Mouse (Mus musculus) T-helper 1 cell (primary cell): Measurements from ENCODE around the gene Spef1.
"Not testable (repeated sequence)": the region's sequence is repeated elsewhere in the genome, so short reads cannot be mapped to it uniquely, and the experiment has no call there.

Experiments
- in situ Hi-C: fragments of 300-600 bp; cut with MboI, MseI; formaldehyde crosslinking; loops from one replicate; pipeline ENCODE4 v1.15.1; 2025; ENCODE audit warnings: high pct_unique_total_duplicates

The Spef1 gene

DNA sequence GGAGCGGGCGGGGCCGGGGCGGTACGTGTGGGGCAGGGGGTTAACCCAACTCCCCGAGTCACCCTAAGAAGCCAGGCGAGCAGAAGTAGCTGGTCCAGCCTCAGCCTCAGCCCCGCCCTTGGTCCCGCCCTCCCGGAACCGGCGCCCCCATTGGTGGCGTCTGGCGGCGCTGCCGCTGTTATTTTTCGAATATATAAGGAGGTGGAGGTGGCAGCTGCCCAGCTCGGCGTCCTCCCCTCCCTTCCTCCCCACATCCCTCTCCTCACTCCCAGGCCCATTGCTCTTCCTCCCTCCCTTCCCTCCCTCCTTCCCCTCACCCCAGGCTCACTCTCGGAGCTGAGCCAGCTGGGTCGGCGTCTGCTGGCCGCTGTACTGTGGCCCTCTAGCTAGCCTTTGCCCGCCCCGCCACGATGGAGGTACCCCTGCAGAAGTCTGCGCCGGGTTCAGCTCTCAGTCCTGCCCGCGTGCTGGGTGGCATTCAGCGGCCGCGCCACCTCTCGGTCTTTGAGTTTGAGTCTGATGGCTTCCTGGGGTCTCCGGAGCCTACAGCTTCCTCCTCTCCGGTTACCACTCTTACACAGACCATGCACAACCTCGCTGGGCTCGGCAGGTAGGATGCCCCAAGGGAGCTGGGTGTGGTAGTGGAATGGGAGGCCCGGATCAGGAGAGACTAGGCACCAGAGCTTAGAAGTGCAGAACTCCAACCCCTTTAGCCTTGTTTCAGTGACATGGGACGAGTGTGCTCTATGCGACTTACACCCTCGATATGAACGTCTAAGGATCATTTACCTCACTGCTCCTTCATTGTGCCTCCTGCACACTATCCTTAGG lies at the start of gene Spef1, which contains the start of gene Cdc25b:
TSS of gene Spef1 (minus strand) at position 512 of the 831 bp plus-strand sequence.
TSS of gene Cdc25b (plus strand) at position 179 of the 831 bp plus-strand sequence.
- in situ Hi-C loops = no loop called here

DNA sequence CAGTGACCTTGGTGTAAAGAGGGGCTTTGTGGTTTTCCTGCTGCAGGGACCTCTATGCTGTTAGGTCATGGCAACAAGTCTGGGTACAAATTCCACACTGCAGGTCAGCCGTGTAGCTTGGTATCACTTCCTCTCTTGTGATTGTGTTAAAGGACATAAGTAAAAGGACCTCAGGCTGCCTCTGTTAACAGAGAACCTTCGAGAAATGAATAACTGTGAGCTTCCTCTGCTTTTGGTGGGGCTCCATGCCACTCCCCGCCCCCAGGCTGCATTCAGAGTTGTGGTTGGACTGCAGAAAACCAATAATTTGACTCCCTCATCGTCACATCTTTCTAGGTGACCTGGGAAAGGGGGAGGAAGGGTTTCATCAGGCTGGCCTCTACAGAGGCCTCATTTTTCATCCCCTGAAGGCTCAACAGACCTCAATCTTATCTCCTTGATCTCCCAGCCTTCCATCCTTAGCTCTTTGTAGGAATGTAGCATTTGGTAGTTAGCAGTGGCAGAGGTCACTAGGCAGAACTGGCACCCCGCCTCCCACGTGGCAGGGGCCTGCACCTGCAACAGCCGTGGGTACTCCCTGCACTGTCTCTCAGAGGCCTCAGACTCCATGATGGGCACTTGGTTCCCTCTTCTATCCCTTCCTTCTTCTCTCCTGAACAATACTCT lies 48.0 kb upstream of the Spef1 start:
- in situ Hi-C loops = loop anchor here (5.0 kb wide), 1 partner anchor 138 kb away; no protein-coding TSS in a partner anchor

DNA sequence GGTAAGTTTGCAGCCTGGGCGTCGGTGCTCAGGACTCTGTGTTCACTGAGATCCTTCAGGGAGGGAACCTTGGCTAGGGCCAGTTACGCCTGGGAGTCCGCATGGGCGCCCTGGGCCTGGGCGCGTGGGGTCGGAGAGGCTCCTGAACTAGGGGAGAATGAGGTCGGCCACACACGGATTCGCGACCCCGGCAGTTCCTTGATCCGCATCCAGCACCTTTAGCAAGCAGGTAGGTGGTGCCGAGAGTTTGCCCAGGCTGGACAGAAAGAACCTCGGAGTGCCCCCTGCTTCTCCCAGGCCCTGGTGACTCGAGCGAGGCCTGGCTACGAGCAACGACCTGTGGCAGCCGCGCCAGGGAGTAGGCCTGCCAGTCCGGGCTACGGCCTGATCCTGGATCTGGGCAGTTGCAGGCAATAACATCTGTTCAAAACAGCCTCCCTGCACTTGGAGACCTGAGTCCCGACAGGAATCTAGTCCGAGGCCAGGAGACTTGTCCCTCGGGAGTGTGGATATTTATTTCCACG lies 47.1 kb upstream of the Spef1 start:
- in situ Hi-C loops = loop anchor here (5.0 kb wide), 1 partner anchor 137 kb away; no protein-coding TSS in a partner anchor

DNA sequence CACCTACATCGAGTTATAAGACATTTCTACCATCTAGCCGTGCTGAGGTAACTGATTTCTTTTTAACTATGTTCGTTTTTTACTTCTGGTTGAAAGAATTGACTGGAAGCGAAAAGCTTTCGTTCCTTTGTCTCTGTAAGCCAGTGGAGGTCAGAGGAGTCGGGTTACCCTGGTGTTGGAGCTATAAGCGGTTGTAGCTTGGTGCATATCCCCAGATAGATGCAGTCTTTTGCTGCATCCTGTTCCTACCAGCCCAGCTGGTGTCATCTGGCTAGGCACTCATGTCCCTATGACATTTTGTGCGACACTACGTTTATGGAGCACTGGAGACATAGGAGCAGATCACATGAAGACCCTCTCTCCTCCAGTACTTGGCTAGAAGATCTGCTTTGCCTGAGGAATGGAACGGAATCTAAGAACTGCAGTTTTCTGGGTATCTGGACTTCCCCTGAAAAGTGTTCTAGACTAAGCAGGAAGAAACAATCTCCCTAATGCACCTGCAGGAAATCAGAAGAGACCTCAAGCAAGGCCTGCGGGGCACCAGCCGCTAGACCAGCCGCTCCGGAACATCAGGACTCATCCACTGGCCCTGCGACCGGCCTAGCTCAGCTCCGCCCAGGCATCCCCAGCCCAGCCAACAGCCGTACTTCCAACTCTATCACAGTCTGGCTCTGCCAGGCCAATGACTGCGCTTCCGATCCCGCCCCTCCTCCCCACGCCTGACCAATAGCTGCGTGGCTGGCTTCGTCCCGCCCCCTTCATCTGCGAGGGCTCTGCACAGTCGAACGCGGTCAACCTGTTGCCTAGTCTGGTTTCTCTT lies 46.4 kb upstream of the Spef1 start, which contains the start of gene Mavs:
TSS of gene Mavs (plus strand) at position 757 of the 820 bp plus-strand sequence.
- in situ Hi-C loops = loop anchor here (5.0 kb wide), 1 partner anchor 136 kb away; no protein-coding TSS in a partner anchor

DNA sequence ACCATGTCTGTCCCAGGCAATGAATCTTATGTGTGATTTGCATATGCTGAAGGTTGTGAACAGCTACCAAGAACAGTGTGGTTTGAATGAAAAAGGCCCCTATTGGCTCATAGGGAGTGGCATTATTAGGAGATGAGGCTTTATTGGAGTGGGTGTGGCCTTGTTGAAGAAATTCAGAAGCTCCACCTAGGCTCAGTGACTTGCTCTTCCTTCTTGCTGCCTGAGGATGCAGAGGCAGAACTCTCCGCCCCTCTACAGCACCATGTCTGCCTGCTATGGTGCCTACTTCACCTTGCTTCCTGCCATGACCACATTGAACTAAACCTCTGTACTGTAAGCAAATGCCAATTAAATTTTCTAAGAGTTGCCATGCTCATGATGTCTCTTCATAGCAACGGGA lies 45.5 kb upstream of the Spef1 start:
- in situ Hi-C loops = loop anchor here (5.0 kb wide), 1 partner anchor 135 kb away; no protein-coding TSS in a partner anchor

DNA sequence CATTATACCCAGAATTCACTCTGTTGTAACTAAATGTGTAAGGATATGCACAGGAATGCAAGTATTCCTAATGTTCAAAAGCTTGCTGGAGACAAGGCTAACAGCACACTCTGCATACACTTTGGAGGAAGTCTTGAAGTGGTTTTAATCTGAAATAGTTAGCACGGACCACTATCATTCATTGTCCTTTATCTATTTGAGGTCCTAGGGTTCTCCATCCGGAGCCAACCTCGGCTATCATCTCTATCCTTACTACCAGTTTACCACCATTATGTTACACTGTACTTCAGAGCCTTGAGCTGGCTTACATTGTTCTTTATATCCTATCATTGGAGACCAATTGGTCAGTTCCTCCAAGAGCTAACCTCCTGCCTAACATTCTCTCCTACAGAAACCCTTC lies 40.2 kb upstream of the Spef1 start:
- in situ Hi-C loops = no loop called here

DNA sequence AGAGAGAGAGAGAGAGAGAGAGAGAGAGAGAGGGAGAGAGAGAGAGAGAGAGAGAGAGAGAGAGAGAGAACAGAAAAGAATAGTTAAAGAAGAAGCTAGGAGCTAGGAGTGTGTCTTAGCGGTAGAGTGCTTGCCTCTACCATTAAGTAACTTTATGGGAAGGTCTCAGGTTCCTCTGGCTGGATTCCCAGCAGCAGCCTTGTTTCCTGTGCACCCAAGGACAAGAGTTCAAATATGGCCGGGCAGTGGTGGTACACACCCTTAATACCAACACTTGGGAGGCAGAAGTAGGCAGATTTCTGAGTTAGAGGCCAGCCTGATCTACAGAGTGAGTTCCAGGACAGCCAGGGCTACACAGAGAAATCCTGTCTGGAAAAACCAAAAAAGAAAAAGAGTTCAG lies 39.6 kb upstream of the Spef1 start:
- in situ Hi-C loops = not testable (repeated sequence)

DNA sequence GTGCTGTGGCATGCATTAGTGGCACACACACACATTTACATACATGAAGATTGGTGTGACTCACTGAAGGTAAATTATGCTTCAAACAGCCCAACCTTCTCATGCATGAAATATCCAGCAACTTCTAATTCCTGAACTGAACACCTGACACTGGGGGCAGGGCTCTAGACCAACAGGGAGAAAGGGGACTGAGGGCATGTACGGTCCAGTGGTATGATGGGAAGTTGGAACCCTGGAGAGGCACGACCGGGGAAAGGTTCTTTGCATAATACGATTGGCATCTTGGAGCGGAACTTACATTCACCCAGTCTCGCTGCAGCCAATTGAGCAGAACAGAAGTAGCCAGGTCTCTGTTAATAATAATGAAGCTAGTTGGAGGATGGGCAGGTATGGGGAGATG lies 38.1 kb upstream of the Spef1 start:
- in situ Hi-C loops = no loop called here

DNA sequence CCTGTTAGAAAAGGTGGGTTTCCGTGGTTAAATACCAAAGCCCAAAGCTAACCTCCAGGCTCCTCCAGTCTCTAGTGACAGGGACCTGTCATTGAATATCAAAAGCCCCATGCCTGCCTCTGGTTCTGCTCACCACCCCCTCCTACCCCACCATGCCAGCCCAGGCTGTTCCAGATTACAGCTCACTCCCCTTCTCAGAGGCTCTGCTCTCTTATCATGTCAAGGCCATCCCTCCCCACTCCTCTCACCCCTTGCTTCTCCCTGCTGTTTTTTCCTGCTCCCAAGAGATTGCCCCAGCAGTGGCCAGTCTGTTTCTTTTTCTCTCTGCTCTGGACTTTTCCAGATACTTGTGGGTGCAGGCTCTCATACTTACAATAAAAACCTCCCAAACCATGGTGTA lies 36.5 kb upstream of the Spef1 start:
- in situ Hi-C loops = no loop called here

DNA sequence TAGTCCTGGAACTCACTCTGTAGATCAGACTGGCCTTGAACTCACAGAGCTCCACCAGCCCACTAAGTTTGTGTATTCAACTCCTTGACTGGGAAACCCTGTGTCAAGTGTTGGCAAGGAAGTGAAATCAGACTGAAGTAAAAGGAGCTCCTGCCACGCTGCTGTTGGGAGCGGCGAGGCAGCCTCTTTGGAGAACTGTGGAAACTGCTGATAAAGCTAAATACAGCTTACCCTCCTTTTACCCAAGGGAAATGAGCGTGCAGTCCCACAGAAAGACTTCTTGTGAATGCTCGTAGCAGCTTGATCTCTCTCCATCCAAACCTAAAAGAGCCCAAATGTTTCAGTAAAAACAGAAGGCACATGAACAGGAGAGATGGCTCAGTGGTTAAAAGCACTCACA lies 35.5 kb upstream of the Spef1 start:
- in situ Hi-C loops = no loop called here

DNA sequence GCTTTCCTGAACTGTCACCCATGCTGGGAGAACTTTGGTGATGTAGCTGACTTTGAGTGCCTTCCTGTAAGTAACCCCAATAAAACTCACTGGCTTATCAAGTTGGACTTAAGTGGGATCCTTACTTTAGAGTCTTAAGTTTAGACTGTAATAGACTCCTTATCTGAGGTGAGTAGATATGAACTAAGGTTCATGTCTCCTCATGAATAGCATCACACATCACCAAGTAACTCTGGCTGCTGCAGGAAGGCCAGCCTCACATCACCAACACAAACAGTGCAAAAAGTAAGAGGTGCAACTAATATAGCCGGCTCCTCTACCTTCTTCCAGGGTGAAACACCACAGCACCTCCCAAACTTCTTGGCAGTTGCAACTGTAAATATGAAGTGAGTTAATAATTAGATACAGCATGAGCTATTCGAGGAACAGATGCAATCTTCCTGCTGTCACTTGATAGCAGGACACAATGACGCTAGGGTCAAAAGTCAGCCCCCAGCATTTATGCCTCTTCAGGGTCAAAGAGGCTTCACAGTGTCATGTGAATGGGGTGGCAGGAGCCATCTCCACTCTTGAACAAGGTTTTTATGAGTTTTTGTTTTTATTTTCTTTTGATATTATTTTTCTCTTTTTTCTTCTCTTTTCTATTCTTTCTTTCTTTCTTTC lies 34.9 kb upstream of the Spef1 start:
- in situ Hi-C loops = no loop called here

DNA sequence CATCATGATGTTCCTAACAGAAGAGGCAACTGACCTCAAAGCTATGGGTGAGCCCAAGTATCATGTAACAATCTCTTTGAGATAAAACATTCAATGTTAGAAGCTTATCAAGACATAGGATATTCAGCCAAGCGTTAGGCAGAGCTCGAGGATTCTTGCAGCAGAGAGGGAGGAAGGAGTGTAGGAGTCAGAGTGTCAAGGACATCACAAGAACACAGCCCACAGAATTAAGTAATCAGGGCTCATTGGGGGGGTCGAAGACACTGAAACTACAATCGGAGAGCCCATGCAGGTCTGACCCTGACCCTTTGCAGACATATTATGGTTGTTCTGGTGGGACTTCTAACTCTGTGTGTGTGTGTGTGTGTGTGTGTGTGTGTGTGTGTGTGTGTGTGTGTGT lies 32.9 kb upstream of the Spef1 start:
- in situ Hi-C loops = no loop called here

DNA sequence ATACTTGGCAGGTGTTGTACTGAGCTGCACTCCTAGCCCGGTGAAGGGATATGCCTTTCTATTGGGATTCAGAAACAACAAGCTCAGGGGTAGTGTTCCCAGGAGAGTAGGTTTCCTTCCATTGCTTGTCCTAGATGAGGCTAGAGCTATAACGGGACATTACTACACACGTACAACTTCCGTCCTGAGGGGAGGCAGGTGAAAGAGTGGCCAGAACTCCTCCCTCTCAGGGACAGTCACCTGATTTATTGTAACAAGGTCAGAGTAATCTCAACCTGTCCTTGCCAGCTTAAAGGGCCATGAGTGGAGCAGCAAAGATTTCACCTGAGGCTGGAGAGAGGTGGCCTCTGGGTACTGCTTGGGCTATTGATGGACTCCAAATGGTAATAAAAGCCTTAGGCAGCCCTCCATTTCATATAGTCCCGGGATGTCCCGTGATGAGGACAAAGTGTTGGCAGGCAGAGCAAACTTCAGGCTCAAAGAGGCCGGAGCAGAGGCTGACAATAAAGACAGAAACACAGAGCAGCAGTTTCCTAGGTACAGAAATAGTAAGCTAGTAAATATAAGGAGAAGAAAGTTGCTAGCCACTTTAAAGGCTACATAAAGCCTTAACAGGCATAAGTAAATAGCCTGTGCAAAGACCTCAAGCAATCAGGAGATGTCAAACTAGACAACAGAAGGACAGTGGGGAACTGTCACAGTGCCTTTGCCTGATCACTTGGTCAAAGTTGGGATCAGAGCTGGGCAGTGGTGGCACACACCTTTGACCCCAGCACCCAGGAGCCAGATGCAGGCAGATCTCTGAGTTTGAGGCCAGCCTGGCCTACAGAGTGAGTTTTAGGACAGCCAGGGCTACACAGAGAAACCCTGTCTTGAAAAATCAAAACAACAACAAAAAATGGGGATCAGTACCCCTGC lies 29.1 kb upstream of the Spef1 start:
- in situ Hi-C loops = no loop called here

DNA sequence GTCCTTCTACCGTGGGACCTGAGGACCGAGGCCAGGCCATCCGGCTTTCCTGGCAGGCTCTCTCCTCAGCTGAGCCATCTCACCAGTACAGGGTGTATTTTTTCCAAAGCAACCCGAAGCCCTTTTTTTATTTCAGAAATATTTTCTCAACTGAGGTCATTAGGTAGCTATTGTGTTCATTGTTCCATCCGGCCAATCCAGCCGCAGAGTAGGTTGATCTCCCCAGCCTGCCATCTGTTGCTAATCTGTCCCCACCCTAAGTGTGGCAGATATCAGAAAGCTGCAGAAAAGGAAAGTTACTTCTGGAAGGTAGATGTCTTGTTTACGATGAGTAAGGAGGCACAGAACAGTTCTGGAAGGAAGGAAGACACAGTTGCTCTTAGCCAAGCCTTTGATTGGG lies 26.7 kb upstream of the Spef1 start:
- in situ Hi-C loops = no loop called here

DNA sequence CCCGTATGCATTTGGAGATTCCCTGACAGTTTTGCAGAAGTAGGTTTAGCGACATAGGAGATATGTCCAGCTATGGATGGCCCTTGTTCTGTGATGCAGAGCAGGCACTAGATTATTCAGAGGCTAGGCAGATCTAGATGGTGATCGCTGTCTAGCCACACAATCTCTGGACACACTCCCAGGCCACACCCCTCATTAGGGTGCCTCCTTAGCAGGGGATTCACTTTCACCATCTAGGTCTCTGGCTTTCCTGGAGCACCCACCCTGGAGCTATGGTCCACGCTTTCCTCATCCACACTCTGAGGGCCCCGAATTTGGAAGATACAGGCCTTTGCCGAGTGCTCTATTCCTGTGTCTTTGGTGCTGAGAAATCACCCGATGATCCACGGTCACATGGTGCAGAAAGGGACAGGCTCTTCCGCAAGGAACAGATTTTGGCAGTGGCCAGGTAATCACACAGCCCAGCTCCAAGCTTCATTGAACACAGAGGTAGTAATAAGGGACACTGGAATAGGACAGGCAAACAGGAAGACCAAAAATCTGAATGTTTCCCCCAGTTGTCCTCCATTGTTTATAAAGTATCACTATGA lies 24.0 kb upstream of the Spef1 start:
- in situ Hi-C loops = no loop called here

DNA sequence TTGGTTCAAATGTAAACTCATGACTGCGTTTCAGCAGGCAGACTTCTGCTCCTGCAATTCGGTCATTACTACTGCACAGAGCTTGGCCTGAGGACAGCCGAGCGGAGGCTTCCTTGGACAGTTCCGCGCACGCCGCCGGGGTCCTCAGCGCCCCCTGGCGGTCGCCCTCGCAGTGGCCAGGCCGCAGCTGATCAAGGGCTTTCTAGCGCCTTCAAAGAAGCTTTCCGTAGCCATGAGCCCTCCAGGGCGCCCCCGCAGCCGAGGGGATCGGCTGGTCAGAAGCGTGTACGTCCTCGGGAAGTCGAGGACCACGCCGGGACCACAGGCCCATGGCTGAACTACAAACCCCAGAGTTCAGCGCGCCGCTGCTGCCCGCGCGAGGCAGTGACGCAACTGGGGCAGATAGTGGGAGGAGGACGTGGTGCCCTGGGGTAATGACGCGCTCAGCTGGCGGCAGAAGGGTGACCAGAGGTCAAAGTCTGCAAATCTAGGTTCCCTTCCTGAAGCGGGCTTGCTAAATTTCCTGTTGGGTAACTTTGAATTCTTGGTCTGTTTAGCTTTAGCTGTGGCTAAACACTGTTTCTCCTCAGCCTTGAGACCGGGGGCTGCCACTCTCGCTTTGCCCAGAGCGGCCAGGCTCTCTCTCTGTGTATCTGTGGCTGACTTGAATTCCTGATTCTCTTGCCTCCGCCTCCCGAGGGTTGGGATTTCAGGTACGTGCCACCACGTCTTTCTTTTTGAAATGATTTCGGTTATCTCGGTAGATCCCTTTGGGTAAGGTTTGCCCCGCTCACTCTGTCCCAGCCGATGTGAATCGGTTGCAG lies 23.1 kb upstream of the Spef1 start:
- in situ Hi-C loops = no loop called here

DNA sequence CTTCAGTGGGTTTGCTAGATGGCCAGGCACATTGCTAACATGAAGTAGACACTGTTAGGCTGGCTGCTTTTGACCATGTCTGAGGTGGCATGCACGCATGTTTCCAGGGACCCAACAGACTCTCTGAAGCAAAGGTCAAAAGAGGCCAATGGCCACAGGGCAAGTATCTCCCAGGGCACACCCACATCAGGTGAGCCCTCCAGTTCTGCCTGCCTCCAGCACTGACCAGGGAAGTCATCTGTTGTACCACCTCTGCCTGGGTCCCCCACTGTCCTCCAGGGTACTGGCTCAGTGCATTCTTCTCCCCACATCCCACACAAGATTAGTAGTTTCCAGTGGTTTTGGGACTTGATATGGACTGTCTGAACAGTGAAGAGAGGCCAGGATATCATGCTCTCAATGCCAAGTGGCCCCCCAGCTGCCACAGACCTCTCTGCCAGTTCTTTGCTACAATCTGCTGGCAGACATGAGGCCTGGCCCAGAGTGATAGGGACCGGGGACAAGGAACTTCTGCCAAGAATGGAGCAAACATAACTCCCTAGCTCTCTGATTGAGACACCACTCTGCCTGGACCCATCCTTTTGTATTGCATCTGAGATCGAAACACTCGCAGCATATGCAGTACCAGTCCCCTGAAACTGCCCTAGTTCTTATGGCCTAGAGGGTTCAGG lies 22.2 kb upstream of the Spef1 start:
- in situ Hi-C loops = no loop called here

DNA sequence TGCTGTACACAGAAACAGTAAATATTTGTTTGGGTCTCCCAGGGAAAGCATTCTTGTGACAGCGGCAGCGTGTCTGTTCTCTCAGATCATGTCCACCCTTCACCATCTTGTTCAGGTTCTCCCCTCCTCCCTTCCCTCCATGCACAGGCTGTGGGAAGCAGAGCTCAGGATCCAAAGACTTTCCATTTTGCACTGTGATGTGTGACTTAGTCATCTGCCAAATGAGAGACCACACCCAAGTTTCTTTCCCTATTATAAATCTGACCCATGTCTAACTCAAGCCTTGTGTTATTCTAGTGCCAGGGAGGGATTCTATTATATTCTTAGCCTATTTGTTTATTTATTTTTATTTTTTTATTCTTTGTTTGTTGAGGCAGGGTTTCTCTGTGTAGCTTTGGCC lies 21.3 kb upstream of the Spef1 start:
- in situ Hi-C loops = no loop called here
